Mouse (Mus musculus): ENCODE measurements around the gene Il1r1. TPM values are rescaled to one million over a fixed set of nuclear protein-coding genes. Genes with fewer than 3 reads are reported as not detected.
"Not testable (repeated sequence)": the region's sequence is repeated elsewhere in the genome, so short reads cannot be mapped to it uniquely, and the experiment has no call there.

Il1r1 gene
- polyA plus RNA-seq, 1 experiment from 2014 or later: 7.9 TPM

DNA sequence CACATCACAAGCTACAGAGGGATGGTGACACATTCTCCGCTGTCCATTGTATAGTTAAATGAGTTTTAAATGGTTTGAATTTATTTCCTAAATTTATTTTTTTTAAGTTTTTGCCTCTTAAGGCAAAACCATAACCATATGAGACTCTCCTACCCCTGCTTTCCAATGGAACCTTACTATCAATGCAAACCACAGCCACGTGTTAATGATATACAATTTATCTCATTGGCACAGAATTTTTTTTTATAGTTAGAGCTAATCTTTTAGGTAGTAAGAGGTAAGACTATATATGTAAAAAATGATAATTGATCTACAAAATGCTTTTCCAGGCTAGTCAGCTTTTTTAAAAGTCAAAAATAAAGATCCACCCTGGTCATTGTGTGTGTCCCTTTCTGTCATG, 73.2 kb downstream of the Il1r1 start:
- ATAC-seq (replicated peaks; ENCODE audit: insufficient number of reproducible peaks, low FRiP score, low TSS enrichment): no peak
- no peaks in the 10 kb centered on the region for H3K9me3 ChIP-seq (replicated peaks; ENCODE audit: control insufficient read depth, low read length)
- H3K27ac ChIP-seq (ENCODE audit: low read depth, low read length): no peak overlapping the region
- no peaks in the 10 kb centered on the region for H3K27me3 ChIP-seq (ENCODE audit: control insufficient read depth, insufficient read depth, low read length)
- H3K4me2 ChIP-seq: no peak overlapping the region
- no peaks in the 10 kb centered on the region for H3K4me1 ChIP-seq (ENCODE audit: control insufficient read depth, insufficient read depth, low read length)
- no peak overlapping the region for H3K4me3 ChIP-seq (ENCODE audit: low read depth, low read length)
- 72% methylated on average over 2 of the region's 2 CpGs for WGBS (ENCODE audit: insufficient replicate concordance)
- H3K36me3 ChIP-seq (ENCODE audit: control insufficient read depth, insufficient read depth, low read length): no peaks in the 10 kb centered on the region
- H3K9ac ChIP-seq (ENCODE audit: low read depth, low read length): no peak overlapping the region

DNA sequence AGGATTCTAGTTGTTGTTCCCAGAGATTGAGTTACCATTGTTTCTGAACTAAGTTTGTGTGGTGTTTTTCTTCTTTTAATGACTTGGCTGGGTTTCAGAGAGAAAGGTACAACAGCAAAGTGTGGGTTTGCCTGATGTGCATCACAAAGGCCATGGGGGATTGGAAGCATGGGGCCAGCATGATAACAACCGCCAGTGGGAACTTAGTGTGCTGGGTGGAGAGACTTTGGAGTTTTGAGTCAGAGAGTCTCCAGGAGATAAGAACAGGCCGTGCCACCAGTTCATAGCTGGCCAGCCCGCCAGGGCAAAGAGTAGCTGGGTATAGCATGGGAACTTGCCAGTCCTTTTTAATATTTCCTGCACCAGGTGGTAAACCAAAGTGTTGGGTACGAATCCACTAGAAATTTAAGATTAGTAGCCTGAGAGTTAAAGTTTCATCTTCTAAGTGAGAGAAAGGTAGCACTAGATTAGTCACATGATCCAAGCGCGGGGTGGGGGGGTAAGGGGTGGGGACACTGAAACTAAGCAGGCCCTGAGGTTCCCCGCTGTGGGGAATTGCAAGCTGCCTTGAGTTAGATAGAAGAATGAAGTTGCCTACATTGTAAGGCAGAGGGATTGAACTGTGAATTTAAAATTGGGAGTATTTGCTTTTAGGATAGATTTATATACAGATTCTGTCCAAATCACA, 78.4 kb downstream of the Il1r1 start:
- Histone ChIP-seq H3K9ac (ENCODE audit: low read depth, low read length) (no peak overlapping the region), H3K9me3 (replicated peaks; ENCODE audit: control insufficient read depth, low read length) (no peaks in the 10 kb centered on the region), H3K27ac (ENCODE audit: low read depth, low read length) (no peak overlapping the region), H3K4me1 (ENCODE audit: control insufficient read depth, insufficient read depth, low read length) (no peaks in the 10 kb centered on the region), H3K36me3 (ENCODE audit: control insufficient read depth, insufficient read depth, low read length) (no peaks in the 10 kb centered on the region), H3K4me3 (ENCODE audit: low read depth, low read length) (no peak overlapping the region), H3K27me3 (ENCODE audit: control insufficient read depth, insufficient read depth, low read length) (no peaks in the 10 kb centered on the region), H3K4me2 (no peak overlapping the region)
- ATAC-seq (replicated peaks; ENCODE audit: insufficient number of reproducible peaks, low FRiP score, low TSS enrichment): no peak
- 48% methylated on average over 7 of the region's 7 CpGs for WGBS (ENCODE audit: insufficient replicate concordance)

DNA sequence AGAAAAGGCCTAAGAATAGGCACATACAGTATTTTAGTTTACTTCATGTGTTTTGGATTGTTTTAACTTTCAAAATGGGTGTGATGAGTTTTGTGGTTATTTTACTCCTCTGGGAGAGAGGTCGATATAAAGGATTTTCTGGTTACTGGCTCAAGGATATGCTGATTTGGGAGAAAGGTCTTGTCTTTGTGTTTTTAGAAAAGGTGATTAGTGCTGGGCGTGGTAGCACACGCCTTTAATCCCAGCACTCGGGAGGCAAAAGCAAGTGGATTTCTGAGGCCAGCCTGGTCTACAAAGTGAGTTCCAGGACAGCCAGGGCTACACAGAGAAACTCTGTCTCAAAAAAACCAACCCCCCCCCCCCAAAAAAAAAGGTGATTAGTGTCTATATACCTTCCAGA, 79.4 kb downstream of the Il1r1 start:
- not testable (repeated sequence) for ATAC-seq (replicated peaks; ENCODE audit: insufficient number of reproducible peaks, low FRiP score, low TSS enrichment); H3K36me3 ChIP-seq (ENCODE audit: control insufficient read depth, insufficient read depth, low read length)
- 66% methylated on average over 4 of the region's 4 CpGs for WGBS (ENCODE audit: insufficient replicate concordance)

DNA sequence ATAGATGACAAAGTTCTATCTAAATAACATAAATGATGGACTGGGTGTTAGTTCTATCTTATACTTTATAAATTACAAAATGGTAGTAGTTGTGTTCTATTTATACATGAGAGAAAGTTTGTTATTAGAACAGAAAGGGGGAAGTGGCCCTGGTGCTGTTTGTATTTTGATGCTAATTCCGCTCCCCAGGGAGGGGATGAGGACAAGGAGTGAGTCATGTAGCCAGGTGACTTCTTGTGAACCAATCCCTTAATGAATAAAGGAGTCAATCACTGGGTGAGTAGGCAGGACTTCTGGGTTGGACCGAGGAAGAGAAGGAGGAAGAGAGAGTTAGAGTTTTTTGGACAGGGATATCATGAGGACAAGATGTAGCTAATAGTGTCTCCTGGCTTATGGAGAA, 81.2 kb downstream of the Il1r1 start:
- Histone ChIP-seq H3K9me3 (replicated peaks; ENCODE audit: control insufficient read depth, low read length) (no peaks in the 10 kb centered on the region), H3K9ac (ENCODE audit: low read depth, low read length) (no peak overlapping the region), H3K4me3 (ENCODE audit: low read depth, low read length) (no peak overlapping the region), H3K4me2 (no peak overlapping the region), H3K4me1 (ENCODE audit: control insufficient read depth, insufficient read depth, low read length) (no peaks in the 10 kb centered on the region), H3K36me3 (ENCODE audit: control insufficient read depth, insufficient read depth, low read length) (no peaks in the 10 kb centered on the region), H3K27ac (ENCODE audit: low read depth, low read length) (no peak overlapping the region), H3K27me3 (ENCODE audit: control insufficient read depth, insufficient read depth, low read length) (no peaks in the 10 kb centered on the region)
- no peak for ATAC-seq (replicated peaks; ENCODE audit: insufficient number of reproducible peaks, low FRiP score, low TSS enrichment)
- 81% methylated on average over 2 of the region's 2 CpGs for WGBS (ENCODE audit: insufficient replicate concordance)

More for the DNA sequence above, 79.4 kb downstream of the Il1r1 start:
- not testable (repeated sequence) for H3K27me3 ChIP-seq (ENCODE audit: control insufficient read depth, insufficient read depth, low read length); H3K4me3 ChIP-seq (ENCODE audit: low read depth, low read length); H3K9me3 ChIP-seq (replicated peaks; ENCODE audit: control insufficient read depth, low read length); H3K4me2 ChIP-seq; H3K4me1 ChIP-seq (ENCODE audit: control insufficient read depth, insufficient read depth, low read length); H3K27ac ChIP-seq (ENCODE audit: low read depth, low read length); H3K9ac ChIP-seq (ENCODE audit: low read depth, low read length)

DNA sequence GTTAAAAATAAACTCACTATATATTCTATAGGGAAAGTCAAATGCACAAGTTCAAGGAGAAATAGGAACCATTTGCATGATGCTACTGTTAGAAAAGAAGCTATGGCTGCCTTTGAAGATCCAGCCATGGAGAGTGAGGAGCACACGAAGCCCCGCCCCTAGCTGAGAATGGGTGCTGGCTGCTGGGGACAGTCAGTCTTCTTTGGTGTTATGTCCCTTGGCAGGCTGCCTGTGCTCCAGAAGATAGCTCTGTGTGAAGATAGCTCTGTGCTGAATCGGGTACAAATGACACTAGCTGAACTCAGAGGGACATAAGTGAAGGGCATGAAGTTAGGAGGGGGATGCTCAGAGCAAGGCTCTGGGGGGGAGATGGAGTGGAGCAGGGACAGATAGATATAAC, 86.2 kb downstream of the Il1r1 start:
- no peaks in the 10 kb centered on the region for H3K36me3 ChIP-seq (ENCODE audit: control insufficient read depth, insufficient read depth, low read length)
- WGBS (ENCODE audit: insufficient replicate concordance): 77% methylated on average over 3 of the region's 3 CpGs

DNA sequence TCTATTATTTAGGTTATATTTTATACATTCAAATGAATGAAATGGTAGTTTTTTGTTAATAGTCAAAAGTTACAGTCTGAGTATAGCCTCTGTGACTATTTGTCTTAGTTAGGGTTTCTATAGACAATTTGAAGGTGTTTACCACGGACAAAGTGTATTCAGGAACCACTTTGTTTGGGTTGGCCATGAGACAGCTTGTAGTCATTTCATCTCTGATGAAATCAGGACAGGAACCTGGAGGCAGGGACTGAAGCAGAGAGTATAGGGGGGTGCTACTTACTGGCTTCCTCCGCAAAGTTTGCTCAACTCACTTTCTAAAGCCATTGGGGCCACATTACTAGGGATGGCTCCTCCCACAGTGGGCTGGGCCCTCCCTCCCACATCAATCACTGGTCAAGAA, 86.7 kb downstream of the Il1r1 start:
- Histone ChIP-seq H3K27me3 (ENCODE audit: control insufficient read depth, insufficient read depth, low read length) (no peaks in the 10 kb centered on the region), H3K4me2 (no peak overlapping the region), H3K4me1 (ENCODE audit: control insufficient read depth, insufficient read depth, low read length) (no peaks in the 10 kb centered on the region), H3K27ac (ENCODE audit: low read depth, low read length) (no peak overlapping the region), H3K9ac (ENCODE audit: low read depth, low read length) (no peak overlapping the region), H3K4me3 (ENCODE audit: low read depth, low read length) (no peak overlapping the region), H3K9me3 (replicated peaks; ENCODE audit: control insufficient read depth, low read length) (no peaks in the 10 kb centered on the region), H3K36me3 (ENCODE audit: control insufficient read depth, insufficient read depth, low read length) (no peaks in the 10 kb centered on the region)
- WGBS (ENCODE audit: insufficient replicate concordance): 74% methylated on average over 2 of the region's 2 CpGs
- ATAC-seq (replicated peaks; ENCODE audit: insufficient number of reproducible peaks, low FRiP score, low TSS enrichment): no peak

More for the DNA sequence above, 86.2 kb downstream of the Il1r1 start:
- Histone ChIP-seq H3K27me3 (ENCODE audit: control insufficient read depth, insufficient read depth, low read length) (no peaks in the 10 kb centered on the region), H3K9me3 (replicated peaks; ENCODE audit: control insufficient read depth, low read length) (no peaks in the 10 kb centered on the region), H3K4me2 (no peak overlapping the region), H3K27ac (ENCODE audit: low read depth, low read length) (no peak overlapping the region), H3K4me1 (ENCODE audit: control insufficient read depth, insufficient read depth, low read length) (no peaks in the 10 kb centered on the region), H3K9ac (ENCODE audit: low read depth, low read length) (no peak overlapping the region), H3K4me3 (ENCODE audit: low read depth, low read length) (no peak overlapping the region)
- ATAC-seq (replicated peaks; ENCODE audit: insufficient number of reproducible peaks, low FRiP score, low TSS enrichment): no peak

DNA sequence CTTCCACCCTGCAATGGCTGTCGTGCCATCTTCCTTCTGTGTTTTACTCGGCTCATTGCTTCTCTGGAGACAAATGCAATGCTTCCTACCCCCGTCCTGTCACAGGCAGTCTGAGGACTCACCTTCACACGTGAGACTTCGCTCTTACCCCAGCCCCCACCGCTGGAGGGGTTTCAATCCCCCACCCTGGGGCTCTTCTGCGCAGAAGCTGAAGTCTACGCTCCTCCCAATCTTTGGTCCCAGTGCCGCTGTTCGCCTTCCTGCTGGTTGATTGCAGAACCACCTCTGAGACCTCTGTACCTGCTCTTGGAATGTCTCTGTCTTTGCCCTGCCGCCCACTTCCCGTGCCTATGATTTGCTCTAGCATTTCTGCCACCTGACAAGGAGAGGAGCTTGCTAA, 89.1 kb downstream of the Il1r1 start:
- Histone ChIP-seq H3K36me3 (ENCODE audit: control insufficient read depth, insufficient read depth, low read length) (no peaks in the 10 kb centered on the region), H3K9ac (ENCODE audit: low read depth, low read length) (no peak overlapping the region), H3K4me1 (ENCODE audit: control insufficient read depth, insufficient read depth, low read length) (no peaks in the 10 kb centered on the region), H3K27me3 (ENCODE audit: control insufficient read depth, insufficient read depth, low read length) (no peaks in the 10 kb centered on the region), H3K9me3 (replicated peaks; ENCODE audit: control insufficient read depth, low read length) (no peaks in the 10 kb centered on the region), H3K4me3 (ENCODE audit: low read depth, low read length) (no peak overlapping the region), H3K27ac (ENCODE audit: low read depth, low read length) (no peak overlapping the region), H3K4me2 (no peak overlapping the region)
- 71% methylated on average over 12 of the region's 12 CpGs for WGBS (ENCODE audit: insufficient replicate concordance)
- ATAC-seq (replicated peaks; ENCODE audit: insufficient number of reproducible peaks, low FRiP score, low TSS enrichment): no peak

DNA sequence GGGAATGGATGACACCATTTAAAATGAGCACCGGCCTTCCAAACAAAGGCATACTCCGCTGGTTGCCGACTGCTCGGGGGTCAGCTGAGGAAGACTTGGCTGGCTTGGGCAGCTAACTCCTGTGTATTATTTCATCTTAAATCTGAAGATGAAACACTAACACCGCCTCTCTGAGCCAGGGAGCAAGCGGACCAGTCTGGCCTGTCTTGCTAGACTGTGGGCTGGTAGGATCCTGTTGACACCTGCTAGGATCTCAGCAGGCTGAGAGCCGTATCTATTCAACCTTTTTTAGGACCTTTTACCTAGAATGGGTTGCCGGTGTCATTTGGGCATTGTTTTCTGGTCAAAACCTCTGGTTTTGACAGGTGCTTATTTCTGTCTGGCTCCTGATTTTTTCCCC, 92.8 kb downstream of the Il1r1 start:
- H3K4me2 ChIP-seq: no peak overlapping the region
- 90% methylated on average over 8 of the region's 8 CpGs for WGBS (ENCODE audit: insufficient replicate concordance)
- H3K36me3 ChIP-seq (ENCODE audit: control insufficient read depth, insufficient read depth, low read length): no peaks in the 10 kb centered on the region
- H3K9me3 ChIP-seq (replicated peaks; ENCODE audit: control insufficient read depth, low read length): no peaks in the 10 kb centered on the region
- H3K9ac ChIP-seq (ENCODE audit: low read depth, low read length): no peak overlapping the region
- no peaks in the 10 kb centered on the region for H3K4me1 ChIP-seq (ENCODE audit: control insufficient read depth, insufficient read depth, low read length)
- no peak overlapping the region for H3K4me3 ChIP-seq (ENCODE audit: low read depth, low read length)
- ATAC-seq (replicated peaks; ENCODE audit: insufficient number of reproducible peaks, low FRiP score, low TSS enrichment): no peak
- no peak overlapping the region for H3K27ac ChIP-seq (ENCODE audit: low read depth, low read length)
- H3K27me3 ChIP-seq (ENCODE audit: control insufficient read depth, insufficient read depth, low read length): no peaks in the 10 kb centered on the region

DNA sequence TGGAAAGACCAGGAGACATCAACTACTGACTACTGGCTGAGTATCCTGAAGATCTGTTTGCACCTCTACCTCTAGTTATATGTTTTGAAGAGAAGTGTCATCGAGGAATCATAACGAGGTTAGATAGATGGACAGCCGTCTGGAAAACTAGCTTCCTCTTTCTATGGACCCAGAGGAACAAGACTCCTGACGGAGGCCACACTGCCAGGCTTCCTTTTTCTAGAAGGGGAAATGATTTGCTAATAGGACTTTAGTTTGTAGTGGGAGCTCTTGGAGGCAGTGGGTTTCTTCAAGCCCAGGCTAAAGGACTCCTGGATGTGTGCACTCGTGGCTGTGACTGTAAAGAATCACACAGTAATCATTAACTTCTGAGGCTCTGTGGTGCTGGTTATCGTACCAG, 96.9 kb downstream of the Il1r1 start:
- no peaks in the 10 kb centered on the region for H3K9me3 ChIP-seq (replicated peaks; ENCODE audit: control insufficient read depth, low read length)
- 79% methylated on average over 6 of the region's 6 CpGs for WGBS (ENCODE audit: insufficient replicate concordance)

More for the DNA sequence above, 96.9 kb downstream of the Il1r1 start:
- Histone ChIP-seq H3K27ac (ENCODE audit: low read depth, low read length) (no peak overlapping the region), H3K4me1 (ENCODE audit: control insufficient read depth, insufficient read depth, low read length) (peaks cover 5% of the 10 kb centered on the region; the same call in 1 of the 2 replicates), H3K36me3 (ENCODE audit: control insufficient read depth, insufficient read depth, low read length) (no peaks in the 10 kb centered on the region), H3K27me3 (ENCODE audit: control insufficient read depth, insufficient read depth, low read length) (peaks cover 15% of the 10 kb centered on the region; the same call in 1 of the 2 replicates), H3K4me2 (no peak overlapping the region), H3K4me3 (ENCODE audit: low read depth, low read length) (no peak overlapping the region), H3K9ac (ENCODE audit: low read depth, low read length) (no peak overlapping the region)
- ATAC-seq (replicated peaks; ENCODE audit: insufficient number of reproducible peaks, low FRiP score, low TSS enrichment): no peak

Data from heart, embryonic 11.5 days (tissue).